In genomic region chr8:77584174-77584573, GRCm38 (mm10) we compare ENCODE assay signal across 19 mouse cellular contexts.
"Had no signal": no experiment of that assay in that cellular context is flagged by ENCODE, and none has a peak within 500 bp of the region (broad histone marks: within the 10 kb centered on the region; RNA-seq: fewer than 3 reads in every experiment).

No protein-coding gene starts in this region.

- DNase-seq: kidney, adult 11 months; kidney, adult 8-10 months; kidney, postnatal 10 days; kidney, postnatal 36 days; layer of hippocampus, postnatal 36 days; liver; lung, adult 18-20 months; lung, postnatal 14 days; lung, postnatal 4 days; right cerebral cortex, postnatal 4 days; thymus, postnatal 25 days had no signal

- H3K27me3 ChIP-seq: kidney, embryonic 15.5 days; limb, embryonic 13.5 days; liver, embryonic 12.5 days; liver, embryonic 15.5 days; midbrain, embryonic 13.5 days; neural tube, embryonic 13.5 days; stomach, embryonic 15.5 days had no signal

- ATAC-seq: liver, embryonic 12.5 days; midbrain, embryonic 13.5 days; midbrain, embryonic 16.5 days had no signal
